Mouse (Mus musculus) layer of hippocampus, adult 2 months (tissue): ENCODE results near the gene Hsph1. TPM values are rescaled to one million over a fixed set of nuclear protein-coding genes. Genes with fewer than 3 reads are reported as not detected.

ENCODE experiments used
- DNase-seq, 2 experiments: peaks; one replicate each; pipeline ENCODE4 v3.0.0; 2022; ENCODE audit warnings: low spot score in 2 of 2
- H3K27ac ChIP-seq: fragments of 200-600 bp; 2 replicates; pipeline ENCODE4 v1.8.1; 2022
- H3K4me3 ChIP-seq: fragments of 200-600 bp; 2 replicates; pipeline ENCODE4 v1.8.1; 2022; ENCODE audit warnings: mild to moderate bottlenecking
- CTCF ChIP-seq: fragments of 200-600 bp; conservative IDR thresholded peaks from 2 replicates; pipeline ENCODE4 v1.8.1; 2022; ENCODE audit warnings: antibody characterized with exemption, mild to moderate bottlenecking, moderate library complexity
- total RNA-seq, 2 experiments: library from RNA; stranded (reverse); gene quantifications; 2 replicates each; pipeline ENCODE4 v1.2.3; 2021

Gene Hsph1
- total RNA-seq, 2 experiments from 2014 or later, result 337 to 340 TPM

- TF ChIP-seq CTCF, result no peak
- DNase-seq, result peak in 1 of 2 experiments; percentile 30
- H3K4me3 ChIP-seq, result no peak overlapping the region
- no peak overlapping the region for H3K27ac ChIP-seq
Observed at GRCm38 (mm10) chr5:149601996-149602395, 34.2 kb downstream of the Hsph1 start.

- Histone ChIP-seq H3K27ac (no peak overlapping the region), H3K4me3 (no peak overlapping the region)
- peak; percentile 28 for TF ChIP-seq CTCF
- DNase-seq, result no peak
Observed at GRCm38 (mm10) chr5:149597351-149597750, 38.8 kb downstream of the Hsph1 start.

- Histone ChIP-seq H3K4me3 (no peak overlapping the region), H3K27ac (no peak overlapping the region)
- no peak for DNase-seq
- TF ChIP-seq CTCF, result no peak
Observed at GRCm38 (mm10) chr5:149594215-149594614, 42.0 kb downstream of the Hsph1 start.

GRCm38 (mm10) chr5:149589932-149590331, 46.2 kb downstream of the Hsph1 start:
- H3K4me3 ChIP-seq, result no peak overlapping the region
- TF ChIP-seq CTCF, result no peak
- DNase-seq, result no peak
- H3K27ac ChIP-seq, result no peak overlapping the region

- no peak overlapping the region for H3K27ac ChIP-seq
- no peak for TF ChIP-seq CTCF
- H3K4me3 ChIP-seq, result no peak overlapping the region
- no peak for DNase-seq
Observed at GRCm38 (mm10) chr5:149588814-149589534, 47.2 kb downstream of the Hsph1 start.

GRCm38 (mm10) chr5:149587327-149587895, 48.8 kb downstream of the Hsph1 start:
- no peak for TF ChIP-seq CTCF
- no peak for DNase-seq
- Histone ChIP-seq H3K4me3 (no peak overlapping the region), H3K27ac (no peak overlapping the region)

GRCm38 (mm10) chr5:149585910-149586309, 50.3 kb downstream of the Hsph1 start:
- peak; percentile 57 for TF ChIP-seq CTCF
- Histone ChIP-seq H3K27ac (no peak overlapping the region), H3K4me3 (no peak overlapping the region)
- no peak for DNase-seq

- TF ChIP-seq CTCF, result no peak
- DNase-seq, result no peak
Observed at GRCm38 (mm10) chr5:149585231-149585630, 50.9 kb downstream of the Hsph1 start.

GRCm38 (mm10) chr5:149584154-149584655, 52.0 kb downstream of the Hsph1 start:
- no peak for DNase-seq
- no peak for TF ChIP-seq CTCF
- H3K4me3 ChIP-seq, result no peak overlapping the region
- H3K27ac ChIP-seq, result peak overlapping the region; percentile 60; the same call in 1 of the 2 replicates

More at GRCm38 (mm10) chr5:149585231-149585630, 50.9 kb downstream of the Hsph1 start:
- Histone ChIP-seq H3K27ac (no peak overlapping the region), H3K4me3 (no peak overlapping the region)

- no peak for TF ChIP-seq CTCF
- H3K27ac ChIP-seq, result peak overlapping the region; percentile 60; the same call in 1 of the 2 replicates
- DNase-seq, result no peak
- H3K4me3 ChIP-seq, result no peak overlapping the region
Observed at GRCm38 (mm10) chr5:149583507-149583906, 52.7 kb downstream of the Hsph1 start.

- TF ChIP-seq CTCF, result no peak
- DNase-seq, result no peak
- Histone ChIP-seq H3K4me3 (no peak overlapping the region), H3K27ac (no peak overlapping the region)
Observed at GRCm38 (mm10) chr5:149582642-149583262, 53.4 kb downstream of the Hsph1 start.

GRCm38 (mm10) chr5:149577449-149577848, 58.7 kb downstream of the Hsph1 start:
- Histone ChIP-seq H3K27ac (peak overlapping the region; percentile 32; the same call in 1 of the 2 replicates), H3K4me3 (no peak overlapping the region)
- TF ChIP-seq CTCF, result no peak
- DNase-seq, result no peak

- DNase-seq, result no peak
- Histone ChIP-seq H3K4me3 (no peak overlapping the region), H3K27ac (peak overlapping the region; percentile 32; the same call in 1 of the 2 replicates)
- TF ChIP-seq CTCF, result no peak
Observed at GRCm38 (mm10) chr5:149576977-149577376, 59.2 kb downstream of the Hsph1 start.

- Histone ChIP-seq H3K27ac (no peak overlapping the region), H3K4me3 (peak overlapping the region; percentile 37; the same call in 1 of the 2 replicates)
- no peak for DNase-seq
- TF ChIP-seq CTCF, result no peak; the same call in 1 of the 2 replicates
Observed at GRCm38 (mm10) chr5:149568993-149569392, 67.2 kb downstream of the Hsph1 start.
